Mouse (Mus musculus): ENCODE results near the gene Pakap.

Gene Pakap

DNA sequence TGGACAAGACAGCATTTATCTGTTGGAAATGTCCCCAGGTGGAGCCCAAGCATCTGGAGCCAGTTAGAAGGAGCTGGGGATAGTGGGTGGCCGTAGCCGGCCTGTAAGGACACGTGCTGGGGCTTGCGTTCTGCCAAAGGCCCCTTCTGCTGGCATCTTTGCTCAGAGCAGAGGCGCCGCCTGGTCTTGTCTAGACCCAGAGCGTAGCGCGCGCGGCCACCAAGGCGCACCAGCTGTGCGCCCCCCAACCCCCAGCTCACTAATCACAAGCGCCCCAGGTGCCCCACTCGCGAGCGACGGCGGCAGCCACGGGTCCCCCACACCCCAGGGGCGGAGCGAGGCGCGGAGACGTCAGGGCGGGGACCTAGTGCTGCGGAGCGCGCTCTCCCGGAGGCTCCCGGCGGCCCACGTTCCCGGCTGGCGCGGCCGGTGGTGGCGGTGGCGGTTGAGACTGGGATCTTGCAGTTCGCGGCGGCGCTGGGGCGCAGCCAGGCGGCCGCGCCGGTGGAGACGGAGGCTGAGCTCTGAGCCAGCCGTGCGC, at the start of gene Pakap:
Gene Pakap, plus strand, starts transcription at position 514 of the 541 bp plus-strand sequence.
- no peak for DNase-seq (ENCODE audit: low spot score)

DNA sequence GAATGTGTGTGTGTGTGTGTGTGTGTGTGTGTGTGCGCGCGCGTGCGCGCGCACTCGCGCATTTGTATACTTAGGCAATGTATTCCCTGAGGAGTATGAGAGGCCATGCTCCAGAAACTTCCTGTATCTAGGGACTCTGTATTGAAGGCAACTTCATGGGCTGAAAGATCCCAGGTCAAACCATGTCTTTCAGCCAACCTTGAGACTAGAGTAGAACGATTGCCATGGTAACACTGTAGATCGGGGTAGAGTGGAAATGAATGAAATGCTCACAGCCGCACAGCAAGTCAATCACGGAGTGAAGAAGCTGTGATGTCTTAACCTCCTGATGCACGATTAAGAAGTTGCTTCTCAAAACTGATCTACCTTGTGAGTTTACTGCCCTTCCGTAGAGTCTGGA, 44.5 kb upstream of the Pakap start:
- no peak for DNase-seq (ENCODE audit: low spot score)

DNA sequence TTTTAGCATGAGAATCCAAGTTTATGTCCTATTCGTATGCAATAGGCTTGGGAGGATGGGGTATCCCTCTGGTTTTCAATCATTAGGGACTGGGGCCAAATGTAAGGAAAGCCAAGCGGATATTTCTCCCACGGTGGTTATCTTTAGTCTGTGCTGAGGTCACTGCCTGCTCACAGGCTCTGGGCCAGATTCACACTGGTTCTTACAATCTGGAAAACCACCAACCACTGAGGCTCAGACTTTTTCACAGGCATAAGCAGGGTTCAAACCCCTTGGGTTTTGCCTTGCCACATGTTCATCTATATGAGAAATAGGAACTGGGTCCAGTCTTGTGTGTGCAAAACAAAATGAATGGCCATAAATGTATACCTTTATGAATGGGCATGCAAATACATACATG, 43.5 kb upstream of the Pakap start:
- DNase-seq (ENCODE audit: low spot score) = no peak

DNA sequence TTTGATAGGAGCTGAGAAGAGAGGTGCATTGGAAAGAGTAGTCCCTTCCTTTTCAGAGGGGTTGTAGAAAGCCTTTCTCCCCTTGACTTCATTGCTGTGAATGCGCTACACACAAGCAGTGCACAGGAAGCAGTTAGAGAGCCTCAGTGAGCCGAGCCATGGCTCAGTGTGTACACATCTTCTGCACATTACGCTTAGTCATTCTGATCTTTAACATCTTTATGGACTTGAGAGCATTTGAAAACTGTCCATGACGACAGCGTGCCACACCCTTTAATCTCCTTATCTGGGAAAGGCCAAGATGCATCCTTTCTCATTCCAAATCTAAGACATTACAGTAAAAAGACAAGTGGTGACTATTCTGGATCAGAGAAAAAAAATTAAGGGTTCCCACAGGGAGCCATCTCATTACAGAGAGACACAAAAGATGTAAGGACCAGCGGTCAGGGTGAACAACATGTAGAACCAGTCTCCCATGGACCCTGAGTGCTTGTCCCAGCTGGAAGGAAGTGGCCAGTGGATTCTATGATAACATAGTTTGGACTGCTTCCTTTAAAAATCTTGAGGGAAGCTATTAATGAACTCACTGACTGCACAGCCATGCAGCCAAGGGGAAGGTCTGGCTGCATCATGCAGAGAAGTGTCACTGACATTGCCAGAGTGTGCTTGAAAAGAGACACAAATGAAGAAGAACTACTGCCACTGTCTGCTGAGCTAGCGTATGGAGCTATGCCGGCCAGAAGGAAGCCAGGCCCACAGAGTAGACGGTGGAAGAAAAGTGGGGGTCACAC, 42.6 kb upstream of the Pakap start:
- DNase-seq (ENCODE audit: low spot score) = no peak

DNA sequence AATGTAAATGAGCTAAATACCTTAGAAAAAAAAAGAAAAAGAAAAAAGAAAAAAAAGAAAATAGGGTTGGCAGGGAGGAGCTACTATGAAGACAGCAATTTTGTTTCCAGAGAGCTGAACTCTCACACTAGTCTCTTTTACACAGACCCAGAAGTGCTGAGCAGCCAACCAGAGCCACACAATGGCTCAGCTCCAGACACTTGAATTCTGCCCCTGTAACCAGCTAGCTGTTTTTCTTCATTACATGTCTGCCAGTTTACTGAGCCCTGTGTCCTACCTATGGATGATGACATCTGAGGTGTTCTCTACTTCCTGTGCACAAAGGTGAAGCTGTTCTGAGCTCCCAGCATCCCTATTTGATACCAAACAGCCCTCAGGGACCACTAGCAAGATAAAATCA, 39.7 kb upstream of the Pakap start:
- DNase-seq (ENCODE audit: low spot score) = no peak

DNA sequence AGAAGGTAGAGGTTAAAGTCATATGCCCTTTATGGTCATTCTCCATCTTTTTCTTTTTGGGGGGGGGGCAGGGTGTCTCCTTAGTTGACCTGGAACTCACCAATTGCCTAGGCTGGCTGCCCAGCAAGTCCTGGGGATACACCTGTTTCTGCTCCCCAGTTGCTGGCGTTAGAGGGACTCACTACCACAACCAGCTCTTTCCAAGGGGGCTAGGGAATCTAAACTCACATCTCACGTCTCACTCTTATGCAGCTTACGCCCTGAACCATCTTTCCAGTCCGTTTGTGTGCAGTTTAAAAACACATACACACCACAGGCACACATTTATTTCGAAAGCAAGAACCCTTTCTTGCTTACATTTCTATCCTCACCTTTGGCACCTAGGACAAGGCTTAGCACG, 34.3 kb upstream of the Pakap start:
- DNase-seq (ENCODE audit: low spot score) = no peak

DNA sequence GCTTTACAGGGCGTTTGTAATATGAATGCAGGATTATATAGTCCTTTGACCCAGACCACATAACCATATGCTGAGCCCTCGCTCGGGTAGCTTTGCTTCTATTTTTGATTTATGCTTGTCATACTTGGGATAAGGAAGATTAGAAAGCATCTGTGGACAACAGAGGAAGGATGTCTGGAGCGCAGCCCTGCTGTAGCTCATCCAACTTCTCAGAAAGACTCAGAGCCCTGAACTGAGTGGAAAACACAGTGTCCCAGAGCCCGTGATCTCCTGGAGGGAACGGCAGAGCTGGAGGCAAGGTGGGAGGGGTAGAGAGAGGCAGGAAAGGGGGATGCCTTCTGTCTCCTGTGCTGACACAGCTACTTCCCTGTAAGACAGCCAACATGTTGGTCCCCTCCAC, 33.7 kb upstream of the Pakap start:
- no peak for DNase-seq (ENCODE audit: low spot score)

DNA sequence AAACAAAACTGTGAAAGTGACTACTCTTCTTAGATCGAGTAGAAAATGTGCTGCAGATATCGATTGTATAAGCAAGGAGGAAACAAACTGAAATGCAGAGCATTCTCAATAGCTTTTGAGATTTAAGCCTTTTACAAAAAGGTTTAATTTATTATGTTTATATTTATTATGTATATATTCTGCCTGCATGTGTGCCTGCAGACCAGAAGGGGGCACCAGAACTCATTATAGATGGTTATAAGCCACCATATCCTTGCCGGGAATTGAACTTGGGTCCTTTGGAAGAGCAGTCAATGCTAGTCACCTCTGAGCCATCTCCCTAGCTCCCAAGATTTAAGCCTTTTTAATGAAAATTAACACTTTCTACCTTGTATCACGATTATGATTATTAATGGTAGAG, 32.9 kb upstream of the Pakap start:
- no peak for DNase-seq (ENCODE audit: low spot score)

DNA sequence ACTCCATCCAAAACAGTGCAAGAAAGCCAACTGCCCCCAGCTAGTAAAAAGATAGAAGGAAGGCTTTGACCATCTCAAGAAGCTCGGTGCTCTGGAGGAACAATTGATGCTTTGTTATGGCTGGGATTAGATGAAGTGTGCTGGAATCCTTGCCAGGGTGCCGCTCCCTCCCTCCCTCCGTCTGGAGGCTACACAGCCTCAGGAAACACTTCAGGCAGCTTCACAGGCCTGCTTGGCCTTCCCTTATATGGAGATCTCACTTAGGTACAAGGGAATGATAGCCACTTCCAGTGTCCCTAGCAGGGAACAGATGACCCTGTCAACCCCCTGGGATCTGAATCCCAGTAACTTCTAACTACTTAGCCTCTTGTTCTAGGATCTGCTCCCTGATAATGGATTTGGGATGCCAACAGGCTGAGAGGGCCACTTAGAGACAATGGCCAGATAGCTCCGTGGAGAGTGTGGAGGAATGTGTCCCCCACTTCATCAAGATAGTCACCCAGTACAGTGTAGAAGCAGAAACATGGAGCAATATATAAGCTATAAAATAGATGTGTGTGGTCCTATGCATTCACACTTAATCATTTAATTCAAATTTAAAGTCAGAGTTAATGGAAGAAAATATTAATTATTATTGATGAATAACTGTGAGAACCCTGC, 29.8 kb upstream of the Pakap start:
- DNase-seq (ENCODE audit: low spot score) = no peak

DNA sequence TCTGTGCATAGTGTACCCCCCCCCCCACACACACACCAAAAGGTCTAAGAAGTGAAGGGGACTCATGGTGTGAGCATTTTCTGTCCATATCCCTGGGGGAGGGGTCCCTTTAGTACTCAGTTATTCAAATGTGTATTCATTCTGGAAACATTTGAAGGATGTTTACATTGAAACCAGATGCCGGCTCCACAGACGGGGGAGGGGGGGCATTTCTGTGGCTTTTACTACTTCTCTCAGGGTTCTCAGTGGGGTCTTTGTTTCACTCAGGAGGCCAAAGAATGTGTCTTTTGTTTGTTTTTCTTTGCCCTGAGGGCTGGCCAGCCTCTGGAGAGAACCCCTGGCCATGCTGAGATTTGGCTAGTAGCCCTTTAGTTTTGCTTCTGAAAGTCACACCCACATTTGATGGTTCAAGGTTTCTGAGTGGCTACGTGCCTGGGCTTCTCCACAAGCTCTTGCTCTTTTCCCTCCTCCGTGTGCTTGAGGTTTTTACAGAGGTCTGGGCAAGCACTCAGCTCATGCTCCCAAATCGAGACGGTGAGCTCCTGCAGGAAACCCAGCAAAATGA, 24.2 kb upstream of the Pakap start:
- no peak for DNase-seq (ENCODE audit: low spot score)

DNA sequence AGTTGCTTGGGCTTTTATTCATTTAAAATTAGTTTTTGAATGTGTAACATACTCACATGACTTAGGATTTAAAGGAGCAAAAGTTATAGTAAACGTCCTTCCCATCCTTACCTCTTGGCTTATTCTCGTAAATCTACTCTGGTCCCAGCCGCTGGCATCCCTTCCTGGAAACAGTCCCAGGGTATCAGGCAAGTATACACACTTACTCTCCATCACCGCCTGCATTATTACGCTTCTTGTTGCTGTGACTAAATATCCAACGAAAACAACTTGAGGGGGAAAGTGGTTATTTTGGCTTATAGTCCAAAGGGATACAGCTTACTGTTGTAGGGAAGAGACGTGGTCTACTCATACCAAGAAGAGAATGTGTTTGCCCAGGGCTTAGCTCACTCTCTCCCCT, 20.2 kb upstream of the Pakap start:
- no peak for DNase-seq (ENCODE audit: low spot score)

DNA sequence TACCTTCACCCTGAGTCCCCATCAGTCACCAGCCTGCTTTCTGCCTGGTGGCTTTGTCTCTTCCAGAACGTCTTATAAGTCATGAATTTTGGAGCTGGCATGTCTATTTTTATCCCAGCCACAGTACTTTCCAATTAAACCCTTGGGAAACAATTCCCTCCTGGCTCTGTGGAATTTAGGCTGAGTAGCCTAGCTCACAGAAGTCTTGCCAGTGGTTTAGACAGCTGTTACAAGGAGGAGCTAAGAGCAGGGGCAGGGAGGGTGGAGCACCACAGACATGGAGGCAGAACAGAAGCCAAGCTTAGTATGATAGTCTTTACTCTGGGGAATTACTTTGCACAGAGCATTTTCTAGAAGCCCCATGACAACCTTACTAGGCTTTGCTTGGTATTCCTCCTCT, 17.8 kb upstream of the Pakap start:
- DNase-seq (ENCODE audit: low spot score) = no peak

DNA sequence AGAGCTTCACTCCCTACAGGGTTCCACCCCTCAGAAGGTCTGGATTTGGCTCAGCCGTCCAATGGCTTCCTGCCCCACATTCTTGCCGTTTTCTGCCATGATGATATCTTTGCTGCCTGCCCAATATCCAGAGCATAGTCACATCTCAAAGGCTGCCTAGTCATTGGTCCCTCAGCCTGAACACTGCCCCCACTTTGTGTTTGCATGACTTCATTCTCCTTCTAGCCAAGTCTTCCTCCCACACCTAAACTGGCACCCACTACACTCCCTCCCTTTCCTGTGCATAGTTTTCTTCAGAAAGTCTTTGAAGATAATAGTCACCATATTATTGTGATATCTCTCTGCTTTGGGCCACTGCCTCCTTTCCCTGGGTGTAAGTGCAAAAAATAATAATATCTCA, 10.9 kb upstream of the Pakap start:
- no peak for DNase-seq (ENCODE audit: low spot score)

DNA sequence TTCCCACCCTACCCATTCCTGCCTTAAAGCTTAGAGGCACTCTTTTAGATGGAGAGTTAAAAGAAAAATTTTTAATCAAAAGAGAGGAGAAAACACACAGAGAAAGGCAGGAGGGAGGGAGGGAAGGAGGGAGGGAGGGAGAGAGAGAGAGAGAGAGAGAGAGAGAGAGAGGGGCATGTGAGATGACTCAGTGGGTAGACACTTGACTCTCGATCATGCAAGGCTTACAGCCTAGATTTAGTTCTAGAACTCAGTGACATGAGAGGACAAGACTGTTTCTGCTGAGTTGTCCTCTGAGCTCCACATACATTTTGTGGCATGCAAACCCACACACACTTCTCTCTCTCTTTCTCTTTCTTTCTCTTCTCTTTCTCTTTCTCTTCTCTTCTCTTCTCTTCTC, 8.5 kb upstream of the Pakap start:
- DNase-seq (ENCODE audit: low spot score) = no peak

DNA sequence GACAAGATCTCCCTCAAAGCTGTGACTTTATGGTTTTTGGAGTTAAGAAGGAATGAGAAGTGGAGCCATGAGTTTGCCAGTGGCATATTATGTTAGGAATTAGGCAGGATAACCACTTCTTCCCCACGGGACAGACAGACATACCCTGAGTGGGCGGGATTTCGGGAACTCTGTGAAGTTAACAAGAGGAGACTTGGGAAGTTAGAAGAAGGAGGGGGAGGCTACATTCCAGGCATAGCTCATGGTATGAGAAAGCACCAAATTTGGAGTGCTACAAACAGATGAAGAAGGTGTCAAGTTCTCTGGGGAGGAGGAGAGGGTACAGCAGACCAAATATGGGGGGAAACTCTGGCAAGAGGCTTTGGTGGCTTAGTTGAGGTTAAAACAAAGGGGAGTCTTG, 8.0 kb upstream of the Pakap start:
- DNase-seq (ENCODE audit: low spot score) = no peak

DNA sequence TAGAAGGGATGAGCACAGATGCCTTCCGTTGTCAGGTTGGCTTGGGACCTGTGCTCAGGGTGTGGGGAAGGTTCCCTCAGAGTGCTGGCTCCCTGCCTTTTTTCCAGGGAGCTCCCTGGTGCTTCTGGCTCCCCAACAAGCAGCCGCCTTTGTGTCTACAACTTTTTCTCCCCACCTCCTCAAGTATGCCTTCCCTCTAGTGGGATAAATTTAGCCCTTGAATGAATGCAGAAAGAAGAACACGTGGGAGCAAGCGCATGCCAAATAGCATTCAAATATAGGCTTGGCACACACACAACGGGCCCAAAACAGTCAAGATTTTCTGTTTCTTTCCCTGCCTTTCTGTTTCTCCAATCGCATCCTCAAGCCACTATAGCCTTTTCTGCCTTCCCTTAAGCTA, 6.9 kb upstream of the Pakap start:
- DNase-seq (ENCODE audit: low spot score) = no peak

DNA sequence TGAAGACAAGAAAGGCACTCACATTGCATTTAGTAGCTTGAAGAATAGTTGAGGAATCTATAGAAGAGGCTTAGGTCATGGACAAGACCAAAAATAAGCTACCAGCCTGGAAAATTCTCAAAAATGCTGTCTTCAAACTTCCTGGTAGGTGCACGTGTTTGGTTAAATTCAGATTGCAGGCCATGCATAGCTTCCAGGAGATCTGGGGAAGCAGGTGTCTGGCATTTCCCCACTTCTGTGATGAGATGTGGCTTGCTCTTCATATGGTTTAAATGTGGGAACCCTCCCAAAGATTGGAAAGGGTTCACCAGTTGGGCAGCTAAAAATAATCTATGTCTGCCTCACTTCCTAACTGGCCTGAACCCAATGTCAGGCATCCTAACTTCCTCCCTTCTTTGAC, 2.7 kb upstream of the Pakap start:
- no peak for DNase-seq (ENCODE audit: low spot score)

DNA sequence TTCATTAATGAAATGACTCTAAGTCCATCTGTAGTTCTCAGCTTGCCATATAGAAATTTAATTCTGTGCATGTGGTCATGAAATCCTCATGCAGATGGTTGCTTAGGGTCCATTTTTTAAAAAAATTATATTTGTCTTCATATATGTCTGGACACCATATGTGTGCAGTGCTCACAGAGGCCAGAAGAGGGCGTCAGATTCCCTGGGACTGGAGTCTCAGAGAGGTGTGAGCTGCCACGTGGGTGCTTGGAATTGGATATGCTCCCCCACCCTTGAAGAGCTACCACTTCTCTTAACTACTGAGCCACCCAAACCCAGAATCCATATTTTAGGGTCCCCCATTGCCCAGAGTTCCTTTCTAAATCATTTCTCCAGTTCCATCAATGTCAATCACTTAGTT, 2.2 kb upstream of the Pakap start:
- no peak for DNase-seq (ENCODE audit: low spot score)

DNA sequence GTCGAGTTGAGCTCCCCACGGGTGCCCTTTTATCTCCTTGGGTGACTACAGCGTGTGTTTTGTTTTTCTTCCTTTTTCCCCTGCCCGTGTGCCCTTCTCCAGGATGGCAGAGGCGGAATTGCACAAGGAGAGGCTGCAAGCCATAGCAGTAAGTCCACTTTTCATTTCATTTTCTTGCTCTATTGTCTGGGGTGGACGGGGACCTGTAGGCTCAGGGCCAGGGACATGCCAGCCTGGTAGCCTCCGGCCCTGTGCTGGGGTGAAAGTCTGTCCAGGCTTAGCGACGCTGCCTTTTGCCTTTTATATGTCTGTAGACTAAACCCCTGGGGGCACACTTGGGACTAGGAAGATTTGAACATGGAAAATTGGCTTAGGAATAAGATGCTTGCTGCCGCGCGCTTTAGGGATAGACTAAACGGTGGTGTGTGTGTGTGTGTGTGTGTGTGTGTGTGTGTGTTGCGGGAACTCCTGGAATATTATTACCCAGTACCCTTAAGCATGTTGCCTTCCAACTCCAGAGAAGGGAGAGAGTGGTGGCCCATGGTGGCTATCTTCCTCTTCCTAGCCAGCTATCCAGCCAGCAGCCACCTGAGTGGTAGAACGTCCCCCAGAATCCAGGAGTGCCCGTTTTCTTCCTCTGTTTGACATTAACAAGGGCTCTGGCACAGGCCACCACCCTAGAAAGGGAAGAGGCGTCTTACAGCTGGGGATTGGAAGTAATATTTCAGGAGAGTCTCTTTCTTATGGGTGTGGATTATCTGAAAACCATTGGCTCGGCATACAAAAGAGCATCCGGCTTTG, 489 bp downstream of the Pakap start:
- no peak for DNase-seq (ENCODE audit: low spot score)

DNA sequence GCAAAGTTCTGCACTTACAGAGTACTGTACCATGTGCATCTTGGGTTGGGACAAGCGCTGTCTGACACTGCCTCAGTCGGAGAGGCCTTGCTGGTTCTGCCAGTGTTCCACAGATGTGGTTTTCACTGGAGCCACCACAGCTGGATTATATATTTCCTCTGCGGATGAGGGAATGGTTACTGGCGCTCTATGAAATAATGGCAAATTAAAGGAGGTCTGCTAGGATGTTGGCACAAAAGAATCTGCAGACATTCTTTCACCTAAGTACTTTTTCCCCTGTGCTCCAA, 1.0 kb downstream of the Pakap start:
- no peak for DNase-seq (ENCODE audit: low spot score)

DNA sequence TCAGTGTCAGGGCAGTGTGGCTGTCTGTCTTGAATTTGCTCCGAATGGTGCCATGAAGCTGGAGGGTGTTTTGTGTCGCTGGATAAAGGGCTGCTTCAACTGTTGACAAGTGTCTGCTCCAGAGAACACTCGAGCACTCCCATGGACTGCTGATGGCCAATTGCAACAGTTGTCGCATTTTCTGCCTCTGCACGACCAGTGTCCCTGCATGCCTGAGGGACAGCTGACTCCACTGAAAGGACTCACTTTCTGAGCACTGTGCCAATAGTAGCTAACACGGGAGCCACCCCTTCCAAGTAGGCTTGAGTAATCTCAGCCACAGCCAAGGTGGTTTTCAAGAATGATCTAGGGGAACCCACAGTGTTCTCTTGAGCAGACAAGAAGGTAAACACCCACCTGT, 1.7 kb downstream of the Pakap start:
- DNase-seq (ENCODE audit: low spot score) = no peak

DNA sequence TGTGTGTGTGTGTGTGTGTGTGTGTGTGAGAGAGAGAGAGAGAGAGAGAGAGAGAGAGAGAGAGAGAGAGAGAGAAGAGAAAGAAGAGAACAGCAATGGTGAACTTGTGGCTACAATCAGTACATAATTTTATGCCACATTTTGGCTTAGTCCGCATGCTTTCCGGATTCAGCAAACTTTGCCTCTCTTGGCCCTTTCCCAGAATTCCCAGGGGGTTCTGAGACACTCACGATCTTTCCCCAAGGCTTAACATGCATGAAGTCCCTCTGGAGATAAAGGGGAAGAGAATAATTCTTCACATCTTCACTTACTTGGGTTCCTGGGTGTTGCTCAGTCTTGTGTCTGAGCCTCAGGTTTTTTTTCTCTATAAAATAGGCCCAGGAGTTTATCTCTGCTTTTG, 2.2 kb downstream of the Pakap start:
- no peak for DNase-seq (ENCODE audit: low spot score)

DNA sequence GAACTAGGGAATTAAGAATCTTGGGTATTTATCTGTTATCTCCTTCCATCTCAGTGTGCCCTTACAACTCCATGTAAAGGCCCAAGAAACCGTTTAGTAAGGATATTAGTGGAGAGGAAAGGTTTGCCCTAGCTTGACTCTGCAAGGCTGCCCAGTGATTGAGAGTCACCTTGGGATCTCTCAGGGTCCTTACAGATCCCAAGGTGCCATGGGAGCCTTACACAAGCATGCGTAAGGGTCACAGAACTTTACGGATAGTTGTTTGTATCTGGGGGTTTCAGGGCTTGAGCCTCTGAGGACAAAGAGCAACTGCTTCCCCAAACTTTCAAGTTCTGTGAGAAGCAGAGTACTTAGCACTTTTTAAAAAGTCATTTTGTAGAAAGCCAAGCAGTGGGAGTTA, 6.2 kb downstream of the Pakap start:
- DNase-seq (ENCODE audit: low spot score) = no peak

All from c-Kit-positive CD71-positive TER-119-positive erythroid progenitor cells, embryonic 14.5 days (primary cell).